Mouse (Mus musculus) hindbrain, embryonic 14.5 days (tissue): ENCODE data around the gene Treh. TPM values are rescaled to one million over a fixed set of nuclear protein-coding genes. Genes with fewer than 3 reads are reported as not detected.

Experiments
- ATAC-seq: fragments of 200-750 bp; cut with Nextera tagmentation; 2 replicates; pipeline ENCODE4 v1.8.0; 2017; ENCODE audit warnings: moderate number of reproducible peaks, mild to moderate bottlenecking, moderate TSS enrichment, moderate library complexity; ENCODE audit not compliant: low FRiP score
- DNase-seq: peaks from one replicate; pipeline ENCODE4 v3.0.0-alpha.2; 2015; ENCODE audit warnings: low spot score
- H3K27ac ChIP-seq: fragments of 300-500 bp; sonication (generic); 2 replicates; pipeline ENCODE4 v1.5.1; 2014; ENCODE audit warnings: mild to moderate bottlenecking, moderate library complexity
- H3K27me3 ChIP-seq: fragments of 300-500 bp; sonication (generic); 2 replicates; pipeline ENCODE4 v1.6.1; 2014; ENCODE audit warnings: mild to moderate bottlenecking, low read length, mixed read lengths; ENCODE audit not compliant: control insufficient read depth, insufficient read depth
- H3K36me3 ChIP-seq: fragments of 300-500 bp; sonication (generic); replicated peaks from 2 replicates; pipeline ENCODE4 v1.6.1; 2014; ENCODE audit not compliant: control insufficient read depth, insufficient read depth
- H3K4me1 ChIP-seq: fragments of 300-500 bp; sonication (generic); replicated peaks from 2 replicates; pipeline ENCODE4 v1.6.1; 2014; ENCODE audit warnings: antibody characterized with exemption, low read length, mixed read lengths; ENCODE audit not compliant: control insufficient read depth, insufficient read depth
- H3K4me2 ChIP-seq: fragments of 300-500 bp; sonication (generic); replicated peaks from 2 replicates; pipeline ENCODE4 v1.6.1; 2014; ENCODE audit warnings: mild to moderate bottlenecking, moderate library complexity
- H3K4me3 ChIP-seq: fragments of 300-500 bp; sonication (generic); replicated peaks from 2 replicates; pipeline ENCODE4 v1.5.1; 2014; ENCODE audit warnings: mild to moderate bottlenecking, low read length
- H3K9ac ChIP-seq: fragments of 300-500 bp; sonication (generic); 2 replicates; pipeline ENCODE4 v1.6.1; 2014
- H3K9me3 ChIP-seq: fragments of 300-500 bp; sonication (generic); 2 replicates; pipeline ENCODE4 v1.6.1; 2016; ENCODE audit warnings: low read length; ENCODE audit not compliant: control insufficient read depth
- WGBS: fragments of 180-500 bp; shearing (Covaris S2); extraction: QIAGEN DNeasy Blood & Tissue Kit; methylation state at CpG from one replicate; pipeline ENCODE4 v1.1.7; 2014; 5-methylcytosine and 5-hydroxymethylcytosine counted together
- polyA plus RNA-seq: library from polyadenylated mRNA; unstranded; fragments of >200 nt; fragmentation: Nextera tagmentation; extraction: Ambion mirVana; gene quantifications from 2 replicates; pipeline ENCODE4 v1.2.1, GENCODE M21; 2014

Treh gene
- polyA plus RNA-seq, 1 experiment from 2014 or later: not detected

DNA sequence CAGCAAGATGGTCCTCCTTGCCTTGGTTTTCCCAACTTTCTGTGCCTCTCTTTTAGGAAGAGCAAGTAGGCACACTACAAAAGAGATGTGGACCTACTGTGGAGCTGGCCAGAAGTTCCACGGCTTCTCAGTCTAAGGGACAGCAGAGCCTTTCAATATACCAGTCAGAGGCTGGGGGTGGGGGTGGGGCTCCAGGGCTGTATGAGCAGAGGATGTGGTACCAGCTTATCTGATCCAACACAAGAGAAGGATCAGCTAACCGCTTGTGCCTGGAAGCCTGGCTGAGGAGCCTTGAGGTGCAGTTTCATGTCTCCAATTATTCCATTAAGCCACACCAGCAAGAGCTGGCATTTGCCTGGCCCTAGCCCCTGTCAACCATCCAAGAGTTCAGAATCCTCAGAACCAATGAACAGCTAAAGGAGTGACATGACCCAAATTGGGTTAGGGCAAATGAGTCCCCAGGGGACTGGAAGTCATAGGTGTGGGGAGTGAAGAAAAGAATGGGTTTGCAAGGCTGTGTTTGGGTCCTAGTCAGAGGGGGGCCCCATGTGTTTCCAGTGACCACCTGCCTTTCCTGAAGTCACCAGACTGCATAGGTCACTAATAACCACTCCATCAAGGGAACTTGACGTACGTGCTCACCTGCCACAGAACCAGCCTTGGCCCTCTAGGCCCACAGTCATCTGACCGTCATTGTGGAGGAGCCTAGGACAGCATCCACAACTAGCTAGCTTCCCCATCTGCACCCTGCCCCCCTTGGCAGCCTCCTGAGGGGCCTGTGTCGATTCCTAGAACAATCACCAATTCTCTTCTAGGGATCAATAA lies 44.2 kb downstream of the Treh start:
- Histone ChIP-seq H3K9ac (no peak overlapping the region), H3K27ac (no peak overlapping the region), H3K9me3 (no peaks in the 10 kb centered on the region), H3K4me1 (peaks cover 29% of the 10 kb centered on the region), H3K4me3 (no peak overlapping the region), H3K27me3 (no peaks in the 10 kb centered on the region), H3K4me2 (no peak overlapping the region), H3K36me3 (peaks cover 54% of the 10 kb centered on the region)
- ATAC-seq (no peak), DNase-seq (no peak)
- WGBS: 71% methylated on average over 6 of the region's 6 CpGs

DNA sequence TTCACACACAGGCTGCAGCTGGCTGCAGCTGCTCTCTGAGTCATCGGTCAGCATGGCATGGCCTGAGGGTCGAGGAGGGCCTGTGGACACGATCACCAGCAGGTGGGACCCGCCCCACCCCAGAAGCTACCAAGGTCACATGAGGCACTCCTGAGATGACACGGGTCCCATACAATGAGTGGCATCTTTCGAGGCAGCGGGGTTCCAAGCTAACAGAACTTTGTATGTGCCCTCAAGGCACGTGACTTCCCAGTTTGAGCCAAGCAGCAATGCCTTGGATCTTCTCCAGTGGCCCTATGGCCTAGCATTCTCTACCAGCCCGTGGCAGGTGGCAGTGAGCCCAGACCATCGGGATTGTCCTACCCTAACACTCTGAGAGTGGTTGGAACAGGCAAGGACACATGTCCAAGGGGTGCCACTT lies 44.8 kb downstream of the Treh start:
- no peaks in the 10 kb centered on the region for H3K9me3 ChIP-seq
- H3K4me2 ChIP-seq: no peak overlapping the region
- no peaks in the 10 kb centered on the region for H3K27me3 ChIP-seq
- ATAC-seq (no peak), DNase-seq (peak; percentile 69)
- peaks cover 47% of the 10 kb centered on the region for H3K36me3 ChIP-seq
- no peak overlapping the region for H3K4me3 ChIP-seq
- 71% methylated on average over 10 of the region's 10 CpGs for WGBS
- H3K27ac ChIP-seq: no peak overlapping the region
- H3K9ac ChIP-seq: no peak overlapping the region
- H3K4me1 ChIP-seq: peaks cover 33% of the 10 kb centered on the region

DNA sequence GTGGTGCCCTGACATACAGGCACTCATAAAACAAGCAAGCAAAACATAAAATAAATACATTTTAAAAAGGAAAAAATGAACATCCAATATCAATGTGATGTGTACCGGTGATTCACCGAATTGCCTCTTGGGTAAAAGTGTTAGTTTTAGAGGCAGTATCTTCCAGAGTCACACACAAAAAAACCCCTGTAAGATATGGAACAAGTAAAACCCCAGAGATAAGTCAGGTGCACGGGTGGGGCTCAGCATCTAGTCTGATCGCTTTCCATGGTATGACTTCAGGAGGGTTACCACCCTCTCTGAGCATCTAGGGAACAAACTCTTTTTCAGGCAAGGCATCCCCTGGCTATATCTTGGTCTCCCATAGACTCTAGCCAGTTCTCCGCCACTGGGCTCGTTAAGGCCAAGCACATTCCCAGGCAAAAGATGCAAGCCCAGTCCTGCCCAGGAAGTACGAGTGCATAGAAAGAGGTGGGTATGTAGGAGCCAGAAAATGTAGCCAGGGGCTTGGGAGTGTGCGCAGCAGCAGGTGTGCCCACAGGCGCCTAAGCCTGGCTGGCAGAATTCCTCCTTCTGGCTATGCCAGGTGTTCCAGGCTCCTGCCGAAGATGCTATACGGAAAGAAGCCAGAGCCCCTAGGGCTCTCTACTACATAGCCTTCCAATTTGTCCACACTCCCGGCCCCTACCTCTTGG lies 46.1 kb downstream of the Treh start:
- no peaks in the 10 kb centered on the region for H3K27me3 ChIP-seq
- ATAC-seq: no peak
- peaks cover 36% of the 10 kb centered on the region for H3K36me3 ChIP-seq
- WGBS: 84% methylated on average over 12 of the region's 12 CpGs
- peaks cover 46% of the 10 kb centered on the region for H3K4me1 ChIP-seq
- H3K27ac ChIP-seq: 0 out of 2 replicates have a peak overlapping the region, but pooled peaks have one; percentile 14
- 0 out of 2 replicates have a peak overlapping the region, but pooled peaks have one; percentile 73 for H3K4me3 ChIP-seq
- no peak for DNase-seq
- H3K9ac ChIP-seq: peak overlapping the region; percentile 87; the same call in 1 of the 2 replicates
- H3K9me3 ChIP-seq: no peaks in the 10 kb centered on the region
- H3K4me2 ChIP-seq: peak overlapping the region; percentile 93

DNA sequence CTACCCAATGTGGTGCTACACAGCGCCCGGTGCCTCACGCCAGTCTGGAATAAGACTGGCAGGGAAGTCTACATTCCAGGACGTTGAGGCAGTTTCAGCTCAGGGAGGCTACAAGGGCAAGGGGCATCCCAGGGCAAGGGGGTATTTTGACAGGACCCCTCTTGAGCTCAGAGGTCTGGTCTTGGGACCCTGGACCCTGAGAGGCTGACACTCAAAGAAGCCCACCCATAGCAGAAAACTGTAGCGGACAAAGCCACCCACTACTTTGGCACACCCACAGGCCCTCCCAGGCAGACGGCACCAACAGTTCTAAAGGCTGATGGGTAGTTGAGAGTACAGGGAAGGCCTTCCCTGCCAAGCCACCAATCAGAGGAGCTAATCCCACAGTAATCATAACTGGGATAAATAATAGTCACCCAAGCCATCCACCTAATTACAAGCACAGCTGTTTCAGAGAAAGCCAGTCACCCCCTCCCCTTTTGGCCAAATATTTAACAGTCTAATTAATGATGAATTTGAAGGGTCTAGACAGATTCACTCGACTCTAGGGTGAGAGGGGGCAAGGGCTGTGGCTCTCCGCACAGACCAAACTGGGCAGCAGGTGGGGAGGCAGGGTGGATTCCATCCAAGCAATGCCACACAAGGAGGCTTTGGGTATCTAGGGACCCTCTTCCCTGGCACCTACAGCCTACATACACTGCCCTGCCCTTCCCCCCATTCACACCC lies 46.8 kb downstream of the Treh start:
- peaks cover 29% of the 10 kb centered on the region for H3K36me3 ChIP-seq
- DNase-seq (no peak), ATAC-seq (no peak; the same call in 1 of the 2 replicates)
- peak overlapping the region; percentile 93 for H3K4me2 ChIP-seq
- WGBS: 61% methylated on average over 8 of the region's 8 CpGs
- peaks cover 53% of the 10 kb centered on the region for H3K4me1 ChIP-seq
- H3K9me3 ChIP-seq: no peaks in the 10 kb centered on the region
- peak overlapping the region; percentile 87 for H3K9ac ChIP-seq
- no peaks in the 10 kb centered on the region for H3K27me3 ChIP-seq
- H3K27ac ChIP-seq: 0 out of 2 replicates have a peak overlapping the region, but pooled peaks have one; percentile 32
- H3K4me3 ChIP-seq: peak overlapping the region; percentile 73

DNA sequence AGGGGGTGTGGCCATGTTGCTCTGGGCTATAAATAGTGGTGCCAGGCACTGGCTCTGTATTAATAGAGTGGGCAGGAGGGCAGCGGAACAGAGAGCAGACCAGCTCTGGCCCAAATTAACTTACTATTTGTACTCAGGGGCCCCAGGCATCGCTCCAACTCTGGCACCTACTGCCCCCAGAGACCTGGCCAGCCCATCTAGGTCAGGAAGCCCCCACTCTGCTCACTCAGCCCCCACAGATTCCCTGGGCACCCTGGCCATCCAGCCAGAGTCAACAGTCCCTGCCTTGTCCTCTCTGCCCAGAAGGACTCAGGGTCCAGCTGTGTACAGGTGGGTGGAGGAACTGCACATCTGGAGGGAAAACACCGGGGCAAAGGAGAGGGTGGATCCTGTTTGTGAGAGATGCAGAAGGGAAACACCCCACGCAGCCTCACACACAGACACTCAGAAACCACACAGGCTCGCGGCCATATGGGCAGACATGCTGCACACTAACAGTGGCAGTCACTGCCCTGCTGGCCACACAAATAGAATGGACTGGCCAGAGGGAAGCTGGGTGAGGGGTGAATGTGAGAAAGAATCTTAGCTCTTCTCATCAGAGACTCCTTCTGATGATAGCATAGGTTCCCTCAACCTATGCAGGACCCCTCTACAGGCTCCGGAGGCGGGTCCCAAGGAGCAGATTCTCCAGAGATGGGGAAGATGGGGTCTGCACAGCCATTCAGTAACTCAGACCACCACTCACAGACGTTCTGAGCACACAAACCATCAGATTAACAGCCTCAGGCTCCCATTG lies 47.5 kb downstream of the Treh start:
- Histone ChIP-seq H3K9me3 (no peaks in the 10 kb centered on the region), H3K4me3 (peak overlapping the region; percentile 73), H3K4me2 (peak overlapping the region; percentile 93), H3K9ac (peak overlapping the region; percentile 87), H3K36me3 (peaks cover 22% of the 10 kb centered on the region), H3K4me1 (peaks cover 53% of the 10 kb centered on the region), H3K27me3 (no peaks in the 10 kb centered on the region), H3K27ac (peak overlapping the region; percentile 80)
- 11% methylated on average over 9 of the region's 9 CpGs for WGBS
- ATAC-seq (peak; percentile 28; the same call in 1 of the 2 replicates), DNase-seq (no peak)

DNA sequence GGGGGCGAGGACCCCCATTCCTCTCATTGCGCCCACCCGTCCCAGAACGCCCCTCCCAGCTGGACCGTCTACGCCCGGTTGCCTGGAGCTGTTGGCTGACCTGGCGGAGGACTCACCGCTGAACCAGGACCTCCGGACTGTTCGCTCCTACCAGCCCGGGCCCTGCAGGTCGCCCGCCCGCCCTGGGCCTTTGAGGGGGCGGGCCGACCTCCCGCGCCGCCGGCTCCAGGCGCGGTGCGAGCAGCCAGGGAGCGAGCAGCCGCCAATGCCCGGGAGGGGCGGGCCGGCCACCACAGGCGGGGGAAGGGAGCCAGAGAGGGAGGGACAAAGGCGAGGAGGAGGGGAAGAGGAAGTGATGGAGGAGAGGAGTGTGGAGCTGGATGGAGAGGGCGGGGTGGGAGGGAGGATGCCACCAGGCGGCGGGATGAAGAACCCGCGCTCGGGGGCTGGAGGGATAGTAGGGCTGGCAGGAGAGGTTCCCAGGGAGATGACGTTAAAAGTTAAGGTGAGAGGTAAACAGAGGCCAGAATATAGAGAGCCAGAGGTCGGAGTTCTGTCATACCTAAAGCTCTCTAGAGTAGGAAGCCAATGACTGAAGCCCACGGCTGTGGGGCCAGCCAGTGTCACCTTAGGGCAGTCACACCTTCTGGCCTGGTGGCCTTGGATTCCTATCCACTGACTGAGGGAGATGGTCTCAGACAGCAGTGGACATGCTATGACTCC lies 48.3 kb downstream of the Treh start:
- ATAC-seq (peak; percentile 78), DNase-seq (peak; percentile 74)
- WGBS: under 1% methylated on average over 40 of the region's 40 CpGs
- no peaks in the 10 kb centered on the region for H3K9me3 ChIP-seq
- H3K4me1 ChIP-seq: peaks cover 53% of the 10 kb centered on the region
- H3K36me3 ChIP-seq: peaks cover 14% of the 10 kb centered on the region
- H3K27ac ChIP-seq: peak overlapping the region; percentile 80
- peak overlapping the region; percentile 87 for H3K9ac ChIP-seq
- H3K4me2 ChIP-seq: peak overlapping the region; percentile 93
- H3K27me3 ChIP-seq: no peaks in the 10 kb centered on the region
- peak overlapping the region; percentile 73 for H3K4me3 ChIP-seq

DNA sequence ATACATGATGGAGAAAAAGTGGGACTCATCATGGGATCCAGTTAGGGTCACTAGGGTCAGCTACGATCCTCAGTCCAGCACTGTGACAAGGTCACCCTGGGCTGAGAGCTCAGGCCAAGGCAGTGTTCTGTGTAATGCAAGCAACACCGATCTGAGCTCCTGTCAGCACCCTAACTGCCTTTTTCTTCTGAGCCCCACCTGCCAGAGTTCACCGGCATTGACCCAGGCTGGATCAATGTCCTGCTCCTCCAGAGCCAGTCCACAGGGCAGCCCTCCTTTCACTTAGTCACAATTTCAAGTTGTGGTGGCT lies 48.8 kb downstream of the Treh start:
- H3K4me1 ChIP-seq: peaks cover 58% of the 10 kb centered on the region
- 89% methylated on average over 3 of the region's 3 CpGs for WGBS

DNA sequence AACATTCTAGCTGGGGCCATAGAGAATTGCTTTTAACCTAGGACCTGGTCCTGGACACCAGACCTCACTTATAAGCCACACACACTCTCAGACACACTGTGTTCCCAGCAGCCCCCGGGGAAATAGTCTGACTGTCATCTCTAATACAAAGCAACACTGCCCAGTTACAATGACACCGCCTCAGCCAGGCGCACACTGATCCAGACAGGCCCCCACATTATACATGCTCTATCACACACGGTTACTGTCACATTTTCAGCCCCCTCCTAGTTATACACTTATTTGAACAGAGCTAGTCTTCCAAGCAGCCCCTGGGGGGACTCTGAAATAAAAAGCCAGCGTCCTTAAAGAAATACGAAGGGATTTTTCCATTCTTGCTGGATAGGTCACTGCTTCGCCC lies 49.5 kb downstream of the Treh start:
- 0 out of 2 replicates have a peak, but pooled peaks cover 7% of the 10 kb centered on the region for H3K36me3 ChIP-seq
- DNase-seq: no peak
- no peaks in the 10 kb centered on the region for H3K9me3 ChIP-seq
- 33% methylated on average over 7 of the region's 7 CpGs for WGBS
- H3K27me3 ChIP-seq: no peaks in the 10 kb centered on the region
- 0 out of 2 replicates have a peak overlapping the region, but pooled peaks have one; percentile 10 for H3K9ac ChIP-seq
- no peak overlapping the region for H3K4me3 ChIP-seq
- no peak for ATAC-seq
- H3K4me1 ChIP-seq: peaks cover 65% of the 10 kb centered on the region
- H3K4me2 ChIP-seq: no peak overlapping the region
- peak overlapping the region; percentile 70; the same call in 1 of the 2 replicates for H3K27ac ChIP-seq

More for the DNA sequence above, 48.8 kb downstream of the Treh start:
- Histone ChIP-seq H3K36me3 (peaks cover 12% of the 10 kb centered on the region; the same call in 1 of the 2 replicates), H3K27ac (peak overlapping the region; percentile 38; the same call in 1 of the 2 replicates), H3K4me2 (peak overlapping the region; percentile 93), H3K4me3 (peak overlapping the region; percentile 73; the same call in 1 of the 2 replicates), H3K9ac (no peak overlapping the region), H3K9me3 (no peaks in the 10 kb centered on the region), H3K27me3 (no peaks in the 10 kb centered on the region)
- no peak for ATAC-seq
- no peak for DNase-seq
